In genomic region chr9:75440796-75441666, GRCm38 (mm10) we compare ENCODE assay signal across 8 mouse cellular contexts. TPM values are rescaled to one million over a fixed set of nuclear protein-coding genes. Genes with fewer than 3 reads are reported as not detected.
DNase-seq lines count a peak whose midpoint lies in the region; ATAC-seq lines count a peak whose summit lies in the region.

Leo1 (plus strand) TSS chr9:75441524.

- under 1% methylated on average over 38 of the region's 45 CpGs for WGBS in hindbrain, embryonic 14.5 days

- H3K4me3 ChIP-seq in hindbrain, embryonic 14.5 days (replicated peaks; ENCODE audit: low read length) = peak within 1 kb of the TSS; percentile 89

- peak within 1 kb of the TSS; percentile 91 for H3K27ac ChIP-seq in hindbrain, embryonic 14.5 days

- peak; percentile 94 for ATAC-seq in hindbrain, embryonic 14.5 days (ENCODE audit: low FRiP score)

- no peaks in the 10 kb centered on the region for H3K27me3 ChIP-seq in hindbrain, embryonic 14.5 days (ENCODE audit: control insufficient read depth, insufficient read depth, low read length)

- no peaks in the 10 kb centered on the region for H3K9me3 ChIP-seq in hindbrain, embryonic 14.5 days (ENCODE audit: control insufficient read depth, low read length)

- peak within 1 kb of the TSS; percentile 73 for H3K4me2 ChIP-seq in hindbrain, embryonic 14.5 days (replicated peaks)

- DNase-seq in NIH3T3 (ENCODE audit: low read depth) = peak; percentile 90
- DNase-seq in cerebellum, postnatal 10 days = peak; percentile 91 to 92
- DNase-seq in frontal cortex, postnatal 14 days (ENCODE audit: low spot score in 2 of 2) = peak; percentile 81 to 85
- DNase-seq in hindbrain, embryonic 14.5 days (ENCODE audit: low spot score) = peak; percentile 87
- peak; percentile 86 for DNase-seq in layer of hippocampus, postnatal 36 days
- peak; percentile 95 for DNase-seq in lung, postnatal 36 days
- DNase-seq in retina, postnatal 1 day = peak; percentile 97
- peak; percentile 74 to 82 for DNase-seq in urinary bladder, adult 18-20 months (ENCODE audit: low spot score in 2 of 2)

- H3K36me3 ChIP-seq in hindbrain, embryonic 14.5 days (replicated peaks; ENCODE audit: control insufficient read depth, insufficient read depth) = peaks cover 19% of the 10 kb centered on the region

- peak within 1 kb of the TSS; percentile 93 for H3K9ac ChIP-seq in hindbrain, embryonic 14.5 days

- H3K4me1 ChIP-seq in hindbrain, embryonic 14.5 days (replicated peaks; ENCODE audit: control insufficient read depth, insufficient read depth, low read length) = peaks cover 10% of the 10 kb centered on the region

RNA-seq across cellular contexts. Expression of gene Leo1, which starts in this region (rescaled TPM):
- polyA plus RNA-seq in hindbrain, embryonic 14.5 days (2014; fragmentation: Nextera tagmentation; extraction: Ambion mirVana) = 36.1 and 36.9 TPM in 2 replicates
- 10 to 100 TPM; 22.8 to 23.9 TPM for total RNA-seq in layer of hippocampus, postnatal 36 days (2021)

Comparison
In these comparisons a context has a peak if more than half of its experiments do, and no peak if none do; other contexts are left out.
1. Peak in every context shown above with its lines: DNase-seq, ATAC-seq, H3K4me3 ChIP-seq and H3K27ac ChIP-seq.